Mouse (Mus musculus) MEL (cell line): ENCODE data around the gene Ankfn1. TPM values are rescaled to one million over a fixed set of nuclear protein-coding genes. Genes with fewer than 3 reads are reported as not detected.
A peak's percentile ranks its signal among the peaks of the same experiment; 100 is the strongest.

ENCODE experiments used
- DNase-seq: peaks from one replicate; pipeline ENCODE4 v3.0.0; 2011; ENCODE audit warnings: low read depth, low spot score
- H3K27ac ChIP-seq: 2 replicates; pipeline ENCODE4 v1.5.1; 2012; ENCODE audit warnings: low read depth, mild to moderate bottlenecking, control low read depth, low read length, moderate library complexity; ENCODE audit not compliant: control insufficient read depth
- H3K27me3 ChIP-seq, 2 experiments: fragments of 150-350 bp in 1 of 2; sonication (generic) in 1 of 2; 2 replicates each; pipeline ENCODE4 v1.6.1; 2012; ENCODE audit warnings: low read length in 2 of 2, mild to moderate bottlenecking in 2 of 2, improper control_type of control experiment in 1 of 2, moderate library complexity in 1 of 2; ENCODE audit not compliant: insufficient read depth in 2 of 2, control insufficient read depth in 1 of 2
- H3K36me3 ChIP-seq, 2 experiments: 2 replicates each; pipeline ENCODE4 v1.6.1; 2012 to 2014; ENCODE audit warnings: low read length in 2 of 2, improper control_type of control experiment in 1 of 2, inconsistent platforms in 1 of 2, mild to moderate bottlenecking in 1 of 2; ENCODE audit not compliant: insufficient read depth in 2 of 2, control insufficient read depth in 1 of 2
- H3K4me1 ChIP-seq, 2 experiments: fragments of 150-350 bp in 1 of 2; sonication (generic) in 1 of 2; 2 replicates each; pipeline ENCODE4 v1.6.1; 2012; ENCODE audit warnings: low read length in 2 of 2, improper control_type of control experiment in 1 of 2, mild to moderate bottlenecking in 1 of 2; ENCODE audit not compliant: insufficient read depth in 2 of 2, control insufficient read depth in 1 of 2
- H3K4me3 ChIP-seq, 2 experiments: fragments of 150-350 bp in 1 of 2; sonication (generic) in 1 of 2; 2 replicates each; pipeline ENCODE4 v1.5.1; 2012; ENCODE audit warnings: low read depth in 2 of 2, low read length in 2 of 2, mild to moderate bottlenecking in 2 of 2, moderate library complexity in 2 of 2, control low read depth in 1 of 2, improper control_type of control experiment in 1 of 2; ENCODE audit not compliant: control insufficient read depth in 1 of 2, insufficient read depth in 1 of 2
- H3K79me2 ChIP-seq: 2 replicates; pipeline ENCODE4 v1.6.1; 2012; ENCODE audit warnings: mild to moderate bottlenecking, low read length, moderate library complexity; ENCODE audit not compliant: control insufficient read depth, poor library complexity, insufficient read depth
- H3K9ac ChIP-seq: 2 replicates; pipeline ENCODE4 v1.6.1; 2012; ENCODE audit warnings: low read depth, mild to moderate bottlenecking, control low read depth, low read length, moderate library complexity; ENCODE audit not compliant: control insufficient read depth, poor library complexity, severe bottlenecking
- H3K9me3 ChIP-seq: fragments of 150-350 bp; sonication (generic); replicated peaks from 2 replicates; pipeline ENCODE4 v1.6.1; 2012; ENCODE audit warnings: mild to moderate bottlenecking, low read length, improper control_type of control experiment, moderate library complexity; ENCODE audit not compliant: insufficient read depth
- BHLHE40 ChIP-seq: IDR thresholded peaks from 2 replicates; pipeline ENCODE4 v1.6.1; 2012; ENCODE audit warnings: low read depth, mild to moderate bottlenecking, inconsistent platforms, low read length, improper control_type of control experiment, borderline replicate concordance
- CHD1 ChIP-seq: IDR thresholded peaks from 2 replicates; pipeline ENCODE4 v1.6.1; 2012; ENCODE audit warnings: low read depth, mild to moderate bottlenecking, inconsistent platforms, low read length, improper control_type of control experiment
- CHD2 ChIP-seq: IDR thresholded peaks from 2 replicates; pipeline ENCODE4 v1.6.1; 2011; ENCODE audit warnings: low read length, improper control_type of control experiment
- CTCF ChIP-seq, 3 experiments: IDR thresholded peaks in 2 of 3; conservative IDR thresholded peaks in 1 of 3; 2 replicates each; pipeline ENCODE4 v1.5.1; 2011 to 2012; ENCODE audit warnings: low read length in 3 of 3, low read depth in 2 of 3, mild to moderate bottlenecking in 2 of 3, improper control_type of control experiment in 1 of 3, inconsistent platforms in 1 of 3, mixed read lengths in 1 of 3, moderate library complexity in 1 of 3; ENCODE audit not compliant: control insufficient read depth in 1 of 3, insufficient read depth in 1 of 3, poor library complexity in 1 of 3, severe bottlenecking in 1 of 3
- E2F4 ChIP-seq: IDR thresholded peaks from 2 replicates; pipeline ENCODE4 v1.6.1; 2011; ENCODE audit warnings: low read depth, low read length, improper control_type of control experiment, borderline replicate concordance
- ELF1 ChIP-seq: IDR thresholded peaks from 2 replicates; pipeline ENCODE4 v1.6.1; 2014; ENCODE audit warnings: low read depth, mild to moderate bottlenecking, inconsistent platforms, low read length, improper control_type of control experiment, moderate library complexity
- GABPA ChIP-seq: IDR thresholded peaks from 2 replicates; pipeline ENCODE4 v1.6.1; 2012; ENCODE audit warnings: low read depth, mild to moderate bottlenecking, inconsistent platforms, low read length, improper control_type of control experiment, moderate library complexity
- JUND ChIP-seq: IDR thresholded peaks from 2 replicates; pipeline ENCODE4 v1.6.1; 2011; ENCODE audit warnings: low read depth, mild to moderate bottlenecking, improper control_type of control experiment, low read length
- MAFK ChIP-seq: IDR thresholded peaks from 2 replicates; pipeline ENCODE4 v1.6.1; 2011; ENCODE audit warnings: low read depth, mild to moderate bottlenecking, low read length, improper control_type of control experiment, borderline replicate concordance
- MAZ ChIP-seq: IDR thresholded peaks from 2 replicates; pipeline ENCODE4 v1.6.1; 2012; ENCODE audit warnings: low read depth, mild to moderate bottlenecking, inconsistent platforms, low read length, improper control_type of control experiment
- MXI1 ChIP-seq: IDR thresholded peaks from 2 replicates; pipeline ENCODE4 v1.6.1; 2011; ENCODE audit warnings: mild to moderate bottlenecking, low read depth, low read length, improper control_type of control experiment
- MYB ChIP-seq: IDR thresholded peaks from 2 replicates; pipeline ENCODE4 v1.6.1; 2011; ENCODE audit warnings: mild to moderate bottlenecking, low read depth, low read length, improper control_type of control experiment
- MYC ChIP-seq: IDR thresholded peaks from 2 replicates; pipeline ENCODE4 v1.6.1; 2011; ENCODE audit warnings: low read depth, mild to moderate bottlenecking, low read length, improper control_type of control experiment, moderate library complexity
- NELFE ChIP-seq: IDR thresholded peaks from 2 replicates; pipeline ENCODE4 v1.6.1; 2011; ENCODE audit warnings: low read depth, low read length, improper control_type of control experiment
- POLR2A ChIP-seq, 2 experiments: IDR thresholded peaks; 2 replicates each; pipeline ENCODE4 v1.6.1; 2011 to 2012; ENCODE audit warnings: low read length in 2 of 2, mild to moderate bottlenecking in 2 of 2, control low read depth in 1 of 2, improper control_type of control experiment in 1 of 2, low read depth in 1 of 2, moderate library complexity in 1 of 2; ENCODE audit not compliant: control insufficient read depth in 1 of 2, insufficient read depth in 1 of 2, poor library complexity in 1 of 2
- POLR2AphosphoS2 ChIP-seq: IDR thresholded peaks from 2 replicates; pipeline ENCODE4 v1.6.1; 2011; ENCODE audit warnings: low read length, improper control_type of control experiment
- RAD21 ChIP-seq: IDR thresholded peaks from 2 replicates; pipeline ENCODE4 v1.6.1; 2011; ENCODE audit warnings: mild to moderate bottlenecking, low read depth, low read length, improper control_type of control experiment
- TAL1 ChIP-seq: IDR thresholded peaks from 2 replicates; pipeline ENCODE4 v1.6.1; 2012; ENCODE audit warnings: mild to moderate bottlenecking, inconsistent platforms, low read length, moderate library complexity, mixed read lengths
- USF1 ChIP-seq: IDR thresholded peaks from 2 replicates; pipeline ENCODE4 v1.6.1; 2014; ENCODE audit warnings: low read depth, mild to moderate bottlenecking, inconsistent platforms, low read length, improper control_type of control experiment, moderate library complexity
- ZC3H11A ChIP-seq: IDR thresholded peaks from 2 replicates; pipeline ENCODE4 v1.6.1; 2012; ENCODE audit warnings: low read depth, mild to moderate bottlenecking, inconsistent platforms, low read length, improper control_type of control experiment
- ZKSCAN1 ChIP-seq: IDR thresholded peaks from 2 replicates; pipeline ENCODE4 v1.6.1; 2012; ENCODE audit warnings: low read depth, mild to moderate bottlenecking, inconsistent platforms, low read length, improper control_type of control experiment, moderate library complexity
- polyA plus RNA-seq, 2 experiments: library from polyadenylated mRNA; stranded (reverse) in 1 of 2; unstranded in 1 of 2; fragments of >175 nt in 1 of 2; fragments of >200 nt in 1 of 2; gene quantifications; 2 replicates each; pipeline versions ENCODE4 v1.2.1 to v1.2.4; 2012; ENCODE audit warnings: low replicate concordance in 2 of 2, low read depth in 1 of 2; ENCODE audit not compliant: insufficient read length in 2 of 2, insufficient read depth in 1 of 2, missing spikeins in 1 of 2
- total RNA-seq: library from RNA; depleted of rRNA; stranded (reverse); fragments of 300-350 nt; gene quantifications from 2 replicates; pipeline ENCODE4 v1.2.3, GENCODE M21; 2012

Ankfn1 gene
- total and polyA plus RNA-seq, 3 experiments: not detected

DNA sequence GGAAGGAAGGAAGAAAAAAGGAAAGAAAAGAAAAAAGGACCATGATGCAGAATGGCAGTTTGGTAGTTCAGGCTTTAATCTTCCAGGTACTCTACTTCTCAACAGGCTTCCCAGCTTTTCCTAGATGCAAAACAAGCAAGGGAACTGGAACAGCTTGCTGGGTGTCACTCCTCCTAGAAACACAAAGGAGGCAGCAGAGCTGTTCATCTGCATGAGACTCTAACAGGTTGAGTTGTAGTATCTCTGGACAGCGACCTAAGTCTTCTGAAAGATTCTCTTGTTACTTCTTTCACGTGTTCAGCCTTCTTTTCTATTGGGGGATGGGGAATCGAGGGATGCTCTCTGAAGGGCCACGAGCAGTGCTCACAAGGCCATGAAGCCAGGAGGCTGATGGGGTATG, 228.7 kb downstream of the Ankfn1 start:
- no peaks in the 10 kb centered on the region for H3K9me3 ChIP-seq
- TF ChIP-seq MYC: no peak

DNA sequence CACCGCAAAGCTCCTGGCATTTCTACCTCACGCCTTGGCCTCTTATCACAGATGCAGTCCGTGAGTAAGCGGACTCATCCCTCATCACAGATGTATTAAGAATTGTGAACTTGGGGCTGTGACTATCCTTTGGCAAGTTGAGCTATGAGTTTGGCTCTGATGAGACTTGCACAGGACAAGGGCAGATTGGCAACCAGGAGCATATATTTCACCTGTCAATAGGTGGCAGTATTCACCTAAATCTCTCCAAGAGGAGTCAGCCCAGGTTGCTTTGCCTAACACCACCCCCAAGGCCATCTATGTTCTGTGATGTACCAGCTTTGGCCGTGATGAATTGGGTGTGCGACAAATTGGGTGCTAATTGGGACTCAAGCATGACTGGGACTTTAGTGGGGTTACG, 231.3 kb downstream of the Ankfn1 start:
- H3K9ac ChIP-seq: no peak overlapping the region
- no peaks in the 10 kb centered on the region for H3K9me3 ChIP-seq
- TF ChIP-seq ELF1 (no peak), MAZ (no peak), JUND (no peak), TAL1 (no peak), MAFK (no peak), CTCF (IDR thresholded peaks at IDR 0.05 in 2 of 3, conservative IDR thresholded peaks at IDR 0.05 in 1 of 3; ENCODE audit: control insufficient read depth in 1 of 3, insufficient read depth in 1 of 3, low read depth in 2 of 3, low read length in 3 of 3, poor library complexity in 1 of 3, severe bottlenecking in 1 of 3) (peak in 2 of 3 experiments; percentile 4 to 7; a peak in 1 of 6 replicates), POLR2A (IDR thresholded peaks at IDR 0.05; ENCODE audit: control insufficient read depth in 1 of 2, insufficient read depth in 1 of 2, low read depth in 1 of 2, low read length in 2 of 2, poor library complexity in 1 of 2) (no peak), MYB (no peak), NELFE (no peak), USF1 (no peak), CHD2 (no peak), RAD21 (peak; percentile 12)
- TF ChIP-seq, all 39 proteins: peak for 2
- Histone ChIP-seq H3K36me3 (no peaks in the 10 kb centered on the region), H3K79me2 (no peaks in the 10 kb centered on the region), H3K27me3 (no peaks in the 10 kb centered on the region), H3K4me3 (no peak overlapping the region), H3K27ac (no peak overlapping the region), H3K4me1 (no peaks in the 10 kb centered on the region)
- peak; percentile 9 for DNase-seq

More for the DNA sequence above, 228.7 kb downstream of the Ankfn1 start:
- Histone ChIP-seq H3K27me3 (no peaks in the 10 kb centered on the region), H3K79me2 (no peaks in the 10 kb centered on the region), H3K4me3 (no peak overlapping the region), H3K4me1 (no peaks in the 10 kb centered on the region), H3K27ac (no peak overlapping the region), H3K9ac (no peak overlapping the region), H3K36me3 (no peaks in the 10 kb centered on the region)
- no peak for DNase-seq

DNA sequence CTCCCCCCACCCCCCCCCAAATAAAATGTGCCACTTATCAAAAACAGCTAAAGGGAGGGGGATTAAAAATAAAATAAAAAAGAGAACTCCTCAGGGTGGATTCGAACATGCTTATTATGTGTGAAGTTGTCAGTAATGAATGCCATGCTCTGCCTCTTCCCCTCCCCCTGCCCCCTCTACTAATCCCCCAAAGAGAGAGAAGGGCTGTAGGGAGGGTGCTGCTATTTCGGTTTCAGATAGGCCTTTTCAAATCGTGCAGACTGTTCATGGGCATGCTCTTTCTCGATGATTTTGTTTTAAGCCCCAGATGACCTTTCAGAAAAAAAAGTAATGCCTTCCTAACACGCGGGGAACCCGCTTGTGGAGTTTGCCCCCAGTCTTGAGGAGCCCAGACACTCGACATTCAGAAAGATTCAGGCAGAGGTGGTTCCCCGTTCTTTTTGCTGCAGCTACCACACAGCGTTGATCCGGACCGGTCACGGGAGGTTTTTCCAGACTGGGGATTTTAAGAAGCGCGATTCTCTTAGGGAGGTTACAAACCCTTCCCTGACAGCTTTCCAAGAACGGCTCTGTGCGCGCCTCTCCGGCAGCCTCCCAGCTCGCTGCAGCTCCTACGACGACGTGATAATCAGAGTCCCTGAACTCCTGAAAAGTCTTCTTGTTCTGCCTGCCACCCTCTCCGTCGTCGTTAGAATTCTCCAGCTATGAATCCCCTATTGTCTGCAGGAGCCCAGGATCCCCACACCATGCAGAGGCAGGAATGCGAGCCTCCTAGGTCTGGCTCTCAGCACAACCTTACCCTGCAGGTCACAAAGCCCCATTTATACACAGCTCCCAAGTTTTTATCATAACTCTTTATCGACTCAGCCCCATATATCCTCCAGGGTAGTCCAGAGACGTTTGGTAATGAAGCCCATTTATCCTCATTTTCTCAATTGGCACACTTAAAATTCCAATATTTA, 232.3 kb downstream of the Ankfn1 start:
- H3K9me3 ChIP-seq: no peaks in the 10 kb centered on the region
- H3K9ac ChIP-seq: no peak overlapping the region
- H3K36me3 ChIP-seq: no peaks in the 10 kb centered on the region
- H3K4me1 ChIP-seq: no peaks in the 10 kb centered on the region
- H3K27me3 ChIP-seq: no peaks in the 10 kb centered on the region
- DNase-seq: no peak
- no peak overlapping the region for H3K27ac ChIP-seq
- H3K79me2 ChIP-seq: no peaks in the 10 kb centered on the region
- no peak overlapping the region for H3K4me3 ChIP-seq
- no peak for TF ChIP-seq GABPA
- no peak for TF ChIP-seq CHD1
- TF ChIP-seq CTCF (IDR thresholded peaks at IDR 0.05 in 2 of 3, conservative IDR thresholded peaks at IDR 0.05 in 1 of 3; ENCODE audit: control insufficient read depth in 1 of 3, insufficient read depth in 1 of 3, low read depth in 2 of 3, low read length in 3 of 3, poor library complexity in 1 of 3, severe bottlenecking in 1 of 3): no peak
- no peak for TF ChIP-seq POLR2AphosphoS2
- TF ChIP-seq CHD2: no peak
- no peak for TF ChIP-seq MYB
- TF ChIP-seq USF1: no peak
- no peak for TF ChIP-seq BHLHE40
- TF ChIP-seq RAD21: no peak
- TF ChIP-seq E2F4: no peak
- TF ChIP-seq ZC3H11A: no peak
- no peak for TF ChIP-seq ZKSCAN1
- no peak for TF ChIP-seq MXI1
- TF ChIP-seq, all 39 proteins: peak for 0
